Comparison of ENCODE assay signal across 14 mouse cellular contexts in genomic region chr16:38678853-38679252, GRCm38 (mm10). TPM values are rescaled to one million over a fixed set of nuclear protein-coding genes. Genes with fewer than 3 reads are reported as not detected.
DNase-seq lines count a peak whose midpoint lies in the region; ATAC-seq and TF ChIP-seq lines count a peak whose summit lies in the region.
"Had no signal": no experiment of that assay in that cellular context is flagged by ENCODE, and none has a peak within 500 bp of the region (broad histone marks: within the 10 kb centered on the region; RNA-seq: fewer than 3 reads in every experiment).

No protein-coding gene starts in this region.

- H3K27me3 ChIP-seq in limb, embryonic 14.5 days (ENCODE audit: control insufficient read depth, insufficient read depth, low read length) = no peaks in the 10 kb centered on the region
- H3K27me3 ChIP-seq in limb, embryonic 10.5 days (ENCODE audit: low read depth, poor library complexity, severe bottlenecking) = no peaks in the 10 kb centered on the region
- H3K27me3 ChIP-seq: intestine, embryonic 15.5 days had no signal

- no peaks in the 10 kb centered on the region for H3K9me3 ChIP-seq in limb, embryonic 14.5 days (ENCODE audit: control insufficient read depth, low read length)
- no peaks in the 10 kb centered on the region for H3K9me3 ChIP-seq in limb, embryonic 10.5 days (replicated peaks)
- H3K9me3 ChIP-seq: intestine, embryonic 15.5 days had no signal

- no peak for ATAC-seq in limb, embryonic 14.5 days (ENCODE audit: low FRiP score, low read depth)
- ATAC-seq in CD4-positive, CD25-positive, alpha-beta regulatory T cell, adult 4 months = peak; percentile 83
- peak; percentile 65 for ATAC-seq in megakaryocyte, adult 5-6 weeks (ENCODE audit: poor library complexity, severe bottlenecking)
- ATAC-seq: forebrain, embryonic 16.5 days; intestine, embryonic 15.5 days had no signal

- no peak overlapping the region for H3K4me3 ChIP-seq in limb, embryonic 14.5 days (replicated peaks; ENCODE audit: low read length)
- H3K4me3 ChIP-seq in limb, embryonic 10.5 days = no peak overlapping the region
- peak overlapping the region; percentile 1 for H3K4me3 ChIP-seq in bone marrow, adult 2 months (replicated peaks; ENCODE audit: control insufficient read depth, low read depth, low read length)
- H3K4me3 ChIP-seq: intestine, embryonic 15.5 days had no signal

- WGBS in limb, embryonic 14.5 days = 71% methylated on average over 8 of the region's 8 CpGs
- 88% methylated on average over 8 of the region's 8 CpGs for WGBS in limb, embryonic 10.5 days
- WGBS in bone marrow, adult 2 months = 18% methylated on average over 8 of the region's 8 CpGs

- no peaks in the 10 kb centered on the region for H3K36me3 ChIP-seq in limb, embryonic 14.5 days (ENCODE audit: control insufficient read depth, insufficient read depth, low read length)
- no peaks in the 10 kb centered on the region for H3K36me3 ChIP-seq in limb, embryonic 10.5 days
- H3K36me3 ChIP-seq: intestine, embryonic 15.5 days had no signal

- peak overlapping the region; percentile 52; the same call in 1 of the 2 replicates for H3K27ac ChIP-seq in limb, embryonic 14.5 days (replicated peaks; ENCODE audit: low read depth, low read length)
- H3K27ac ChIP-seq in limb, embryonic 10.5 days = no peak overlapping the region
- H3K27ac ChIP-seq in bone marrow, adult 2 months (ENCODE audit: control insufficient read depth, insufficient read depth, low read depth, low read length, poor library complexity) = no peak overlapping the region
- H3K27ac ChIP-seq: intestine, embryonic 15.5 days had no signal

- DNase-seq in limb, embryonic 14.5 days (ENCODE audit: low spot score) = no peak
- DNase-seq in limb, embryonic 10.5 days (ENCODE audit: low spot score) = no peak
- DNase-seq in adrenal gland, adult 18-20 months (ENCODE audit: low spot score in 2 of 2) = no peak
- no peak for DNase-seq in c-Kit-positive CD71-positive TER-119-positive erythroid progenitor cells, embryonic 14.5 days (ENCODE audit: low spot score)
- no peak for DNase-seq in layer of hippocampus, adult 18-20 months (ENCODE audit: low spot score in 2 of 2)
- DNase-seq: cerebellum, adult 9-11 months; gastrocnemius, postnatal 14 days; heart, postnatal 14 days; liver had no signal

- no peak overlapping the region for H3K4me2 ChIP-seq in limb, embryonic 14.5 days (replicated peaks; ENCODE audit: low read depth, low read length, severe bottlenecking)
- H3K4me2 ChIP-seq: intestine, embryonic 15.5 days had no signal

- no peak for TF ChIP-seq CTCF in bone marrow, adult 2 months (IDR thresholded peaks at IDR 0.05; ENCODE audit: control insufficient read depth, insufficient read depth, low read length)

- peaks cover 22% of the 10 kb centered on the region for H3K4me1 ChIP-seq in limb, embryonic 14.5 days (ENCODE audit: control insufficient read depth, insufficient read depth, low read length)
- peaks cover 23% of the 10 kb centered on the region for H3K4me1 ChIP-seq in limb, embryonic 10.5 days
- peaks cover 3% of the 10 kb centered on the region for H3K4me1 ChIP-seq in bone marrow, adult 2 months (ENCODE audit: control insufficient read depth, insufficient read depth, low read length)
- H3K4me1 ChIP-seq: intestine, embryonic 15.5 days had no signal

- TF ChIP-seq POLR2A in limb, embryonic 14.5 days (IDR thresholded peaks at IDR 0.05; ENCODE audit: borderline replicate concordance, extremely low read depth, insufficient read depth, insufficient read length) = no peak
- no peak for TF ChIP-seq POLR2A in bone marrow, adult 2 months (IDR thresholded peaks at IDR 0.05; ENCODE audit: borderline replicate concordance, control insufficient read depth, low read depth, low read length)

- no peak overlapping the region for H3K9ac ChIP-seq in limb, embryonic 14.5 days (ENCODE audit: low read depth, low read length, severe bottlenecking)
- H3K9ac ChIP-seq: intestine, embryonic 15.5 days had no signal

RNA-seq across cellular contexts. Expression of gene Arhgap31, which starts 34.2 kb away (rescaled TPM):
- 15.0 and 15.3 TPM in 2 replicates for polyA plus RNA-seq in limb, embryonic 14.5 days (2012; rRNA removed)
- 18.1 and 20.3 TPM in 2 replicates for polyA plus RNA-seq in limb, embryonic 14.5 days (2014; fragmentation: Nextera tagmentation; extraction: Ambion mirVana)
- polyA plus RNA-seq in limb, embryonic 10.5 days (2016; fragmentation: Nextera tagmentation; extraction: Ambion mirVana) = 6.3 and 6.7 TPM in 2 replicates
- polyA plus RNA-seq in CD4-positive, CD25-positive, alpha-beta regulatory T cell, adult 4 months (2017; shearing (Covaris generic)) = 10 to 100 TPM; 21.5 to 26.4 TPM
- polyA plus RNA-seq in bone marrow, adult 2 months (2011; ENCODE audit: insufficient read depth, insufficient read length, low replicate concordance, missing spikeins) = 3.6 and 6.1 TPM in 2 replicates
- total RNA-seq in megakaryocyte, adult 5-6 weeks (2015) = 20.4 and 21.4 TPM in 2 replicates
- 10.0 and 14.6 TPM in 2 replicates for total RNA-seq in megakaryocyte, adult 5-6 weeks (2017)
- total RNA-seq in adrenal gland, adult 18-20 months (2021) = 10 to 100 TPM; 20.3 to 25.5 TPM
- 10 to 100 TPM; 18.0 to 19.5 TPM for total RNA-seq in layer of hippocampus, adult 18-20 months (2021)
